Mouse (Mus musculus): ENCODE measurements around the gene Hist1h2bg.
"Not testable (repeated sequence)": the region's sequence is repeated elsewhere in the genome, so short reads cannot be mapped to it uniquely, and the experiment has no call there.

- not testable (repeated sequence) for TF ChIP-seq CTCF (IDR thresholded peaks at IDR 0.05; ENCODE audit: insufficient read depth, low read depth, low read length)
- TF ChIP-seq POLR2A (IDR thresholded peaks at IDR 0.05; ENCODE audit: insufficient read depth, low read depth, low read length): peak; percentile 98
Observed at GRCm38 (mm10) chr13:23561883-23562659, 9.1 kb upstream of the Hist1h2bg start, which contains the start of gene Hist1h3e.

Data from olfactory bulb, adult 2 months (tissue).